Mouse (Mus musculus) CD4-positive, CD25-positive, alpha-beta regulatory T cell, adult 2 months (primary cell): ENCODE results near the gene Sptssb.
A peak's percentile ranks its signal among the peaks of the same experiment; 100 is the strongest.

Experiments used
- DNase-seq: peaks from one replicate; pipeline ENCODE4 v3.0.0-alpha.2; 2012; ENCODE audit warnings: low read depth, low spot score

Gene Sptssb

GRCm38 (mm10) chr3:69859858-69860588 lies at the start of gene Sptssb:
Sptssb (minus strand) TSS chr3:69859940.
- no peak for DNase-seq

- DNase-seq: peak; percentile 49
These were observed 48.3 kb upstream of the Sptssb start for GRCm38 (mm10) chr3:69908074-69908473.

- DNase-seq: no peak
These were observed 47.8 kb upstream of the Sptssb start for GRCm38 (mm10) chr3:69907564-69907963.

- DNase-seq: no peak
These were observed 43.2 kb upstream of the Sptssb start for GRCm38 (mm10) chr3:69902787-69903477.

- DNase-seq: no peak
These were observed 42.6 kb upstream of the Sptssb start for GRCm38 (mm10) chr3:69902382-69902781.

- no peak for DNase-seq
These were observed 42.2 kb upstream of the Sptssb start for GRCm38 (mm10) chr3:69901874-69902381.

- DNase-seq: no peak
These were observed 40.6 kb upstream of the Sptssb start for GRCm38 (mm10) chr3:69900335-69900734.

GRCm38 (mm10) chr3:69897917-69898594 lies 38.3 kb upstream of the Sptssb start:
- no peak for DNase-seq

- no peak for DNase-seq
These were observed 35.8 kb upstream of the Sptssb start for GRCm38 (mm10) chr3:69895516-69895915.

GRCm38 (mm10) chr3:69892187-69893094 lies 32.7 kb upstream of the Sptssb start:
- DNase-seq: no peak

- no peak for DNase-seq
These were observed 26.1 kb upstream of the Sptssb start for GRCm38 (mm10) chr3:69885866-69886265.

- DNase-seq: no peak
These were observed 24.0 kb upstream of the Sptssb start for GRCm38 (mm10) chr3:69883710-69884109.

- DNase-seq: no peak
These were observed 17.8 kb upstream of the Sptssb start for GRCm38 (mm10) chr3:69877538-69877937.

GRCm38 (mm10) chr3:69874721-69875120 lies 15.0 kb upstream of the Sptssb start:
- no peak for DNase-seq

GRCm38 (mm10) chr3:69872661-69873327 lies 13.1 kb upstream of the Sptssb start:
- DNase-seq: no peak

GRCm38 (mm10) chr3:69871174-69871573 lies 11.4 kb upstream of the Sptssb start:
- no peak for DNase-seq

- DNase-seq: no peak
These were observed 10.0 kb upstream of the Sptssb start for GRCm38 (mm10) chr3:69869702-69870101.

GRCm38 (mm10) chr3:69861789-69862395 lies 2.2 kb upstream of the Sptssb start:
- no peak for DNase-seq

- no peak for DNase-seq
These were observed 1.1 kb upstream of the Sptssb start for GRCm38 (mm10) chr3:69860589-69861521.
